Mouse (Mus musculus) small intestine, adult 2 months (tissue): ENCODE results near the gene Hoxa9.

Experiments used
- CTCF ChIP-seq: fragments of 200-500 bp; IDR thresholded peaks from 2 replicates; pipeline ENCODE4 v1.5.1; 2012; ENCODE audit warnings: low read depth, mild to moderate bottlenecking, control low read depth, inconsistent platforms, low read length, moderate library complexity, mixed read lengths; ENCODE audit not compliant: insufficient replicate concordance, insufficient read length; ENCODE audit errors: extremely low read depth
- POLR2A ChIP-seq: fragments of 200-500 bp; IDR thresholded peaks from 2 replicates; pipeline ENCODE4 v1.6.1; 2012; ENCODE audit warnings: low read depth, mild to moderate bottlenecking, control low read depth, inconsistent platforms, low read length, moderate library complexity

GRCm38 (mm10) chr6:52223939-52224760 is 6.7 kb downstream of the Hoxa9 start:
- no peak for TF ChIP-seq CTCF
- no peak for TF ChIP-seq POLR2A
